Mouse (Mus musculus) activated CD4-positive, CD25-positive, alpha-beta regulatory T cell, adult 4 months (primary cell): ENCODE data around the gene Cdk14. TPM values are rescaled to one million over a fixed set of nuclear protein-coding genes. Genes with fewer than 3 reads are reported as not detected.

ENCODE experiments used
- ATAC-seq: one replicate; pipeline ENCODE4 v1.8.0; 2017
- polyA plus RNA-seq, 2 experiments: library from polyadenylated mRNA; unstranded; fragments of 100-300 nt; shearing (Covaris generic); gene quantifications; one replicate each; pipeline ENCODE4 v1.2.1; 2017

Cdk14 gene
- polyA plus RNA-seq, 2 experiments from 2014 or later = 0.60 TPM; not detected in 1

GRCm38 (mm10) chr5:4834819-4835480 lies 585.2 kb downstream of the Cdk14 start:
- no peak for ATAC-seq

DNA sequence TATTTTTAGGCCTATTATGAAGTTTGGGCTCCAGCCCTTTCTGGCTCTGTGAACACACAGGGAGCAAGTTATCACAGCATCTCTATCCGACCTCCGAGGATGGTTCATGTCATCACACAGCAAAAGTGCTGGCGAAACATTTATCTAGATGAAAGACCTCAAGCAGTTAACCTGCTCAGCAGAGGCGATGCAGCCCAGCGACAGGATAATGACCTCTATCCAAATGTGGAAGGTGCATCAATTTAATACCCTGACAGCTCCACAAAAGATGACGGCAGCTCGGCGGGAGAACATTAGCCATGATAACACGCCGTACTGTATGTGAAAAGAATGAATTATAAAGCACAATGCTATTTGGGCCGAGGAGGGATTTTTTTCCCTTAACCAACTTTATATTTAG lies 586.2 kb downstream of the Cdk14 start:
- ATAC-seq = no peak

GRCm38 (mm10) chr5:4826886-4827285 lies 593.2 kb downstream of the Cdk14 start:
- no peak for ATAC-seq

DNA sequence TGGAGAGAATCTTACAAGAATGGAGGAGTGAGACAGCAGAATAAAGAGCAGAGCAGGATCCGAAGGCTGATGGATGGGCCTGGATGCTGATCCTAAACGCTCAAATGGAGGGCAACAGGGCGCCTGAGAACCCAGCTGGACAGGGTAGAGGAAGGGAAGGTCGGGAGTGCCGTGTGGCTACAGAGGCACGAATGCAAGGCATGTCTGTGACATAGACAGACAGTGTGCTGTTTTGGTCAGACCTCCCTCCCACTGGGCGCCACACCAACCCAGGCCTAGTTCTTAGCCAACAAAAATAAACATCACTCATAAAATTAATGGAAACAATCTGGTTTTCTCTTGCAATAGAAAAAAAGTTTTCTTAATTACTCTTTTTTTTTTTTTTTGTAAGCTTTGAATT lies 594.2 kb downstream of the Cdk14 start:
- no peak for ATAC-seq

DNA sequence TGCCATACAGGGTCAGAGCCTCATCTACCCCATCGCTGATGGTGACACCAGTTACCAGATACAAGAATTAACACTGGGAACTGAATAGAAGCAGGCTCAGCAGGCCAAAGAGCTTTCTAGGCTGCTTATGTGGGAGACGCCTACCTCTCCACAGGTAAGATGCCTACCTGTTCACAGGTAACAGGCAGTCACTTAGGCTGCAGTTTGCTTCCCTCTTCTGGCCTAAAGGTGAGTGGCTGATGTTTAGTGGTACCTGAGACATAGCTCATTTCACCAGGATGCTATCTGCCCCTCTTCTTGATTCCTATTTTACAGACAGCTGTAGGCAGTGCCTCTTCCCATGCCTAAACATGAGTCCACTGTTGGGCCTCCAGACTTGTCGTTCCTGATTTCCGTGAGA lies 595.0 kb downstream of the Cdk14 start:
- no peak for ATAC-seq

DNA sequence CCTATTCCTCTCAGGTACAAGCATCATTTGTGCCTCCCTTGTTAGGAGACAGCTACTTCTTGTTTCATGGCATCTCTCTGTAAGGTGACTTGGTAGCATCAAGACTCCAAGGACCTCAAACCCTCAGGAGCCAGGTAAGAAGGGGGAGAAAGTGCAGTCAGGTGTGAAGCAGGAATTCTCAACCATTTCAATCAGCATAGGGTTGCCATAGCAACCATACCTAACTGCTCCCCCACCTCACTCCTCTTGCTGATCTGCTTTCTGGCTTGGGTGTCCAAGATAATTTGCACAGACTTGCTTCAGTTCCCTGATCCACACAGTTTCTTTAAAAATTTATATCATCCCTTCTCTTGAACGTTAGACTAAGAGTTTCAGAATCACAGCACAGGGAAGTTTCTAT lies 595.9 kb downstream of the Cdk14 start:
- no peak for ATAC-seq

DNA sequence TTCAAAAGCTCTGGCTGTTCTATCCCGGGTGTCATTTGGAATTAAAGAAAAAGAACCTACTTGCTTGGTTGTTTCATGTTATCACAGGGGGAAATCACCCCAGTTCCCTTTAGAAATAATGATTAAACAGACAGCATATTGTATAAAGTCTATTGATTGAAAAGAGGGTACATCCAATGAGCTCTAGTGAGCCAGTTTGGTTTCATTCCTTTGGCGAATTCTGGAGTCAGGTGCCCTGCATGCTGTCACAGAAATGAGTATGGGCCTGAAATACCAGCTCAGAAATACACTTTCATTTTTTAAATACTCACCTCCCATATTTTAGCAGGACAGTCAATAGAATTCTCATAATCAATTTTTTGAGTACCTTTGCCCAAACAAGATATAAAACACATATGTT lies 598.1 kb downstream of the Cdk14 start:
- ATAC-seq = no peak

GRCm38 (mm10) chr5:4821368-4821771 lies 598.7 kb downstream of the Cdk14 start:
- ATAC-seq = no peak

DNA sequence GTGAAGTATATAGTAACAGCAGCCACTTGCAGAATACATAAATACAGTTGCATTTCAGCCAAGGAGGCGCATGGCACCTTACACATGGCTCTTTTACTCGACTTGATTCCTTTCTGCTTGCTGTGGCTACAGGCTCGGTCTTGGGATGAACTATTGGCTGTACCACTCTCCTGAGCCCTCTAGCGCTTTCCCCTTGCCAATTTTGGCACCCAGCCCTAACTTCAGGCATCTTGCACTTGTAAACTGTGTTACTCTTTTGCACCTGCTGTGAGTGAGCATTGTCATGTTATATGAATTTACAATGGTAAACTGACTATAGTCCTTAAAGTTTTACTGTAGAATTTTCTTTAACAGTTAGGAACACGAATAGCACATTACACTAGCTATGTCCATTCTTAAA lies 603.1 kb downstream of the Cdk14 start:
- ATAC-seq = no peak

GRCm38 (mm10) chr5:4814465-4815204 lies 605.5 kb downstream of the Cdk14 start:
- ATAC-seq = no peak

DNA sequence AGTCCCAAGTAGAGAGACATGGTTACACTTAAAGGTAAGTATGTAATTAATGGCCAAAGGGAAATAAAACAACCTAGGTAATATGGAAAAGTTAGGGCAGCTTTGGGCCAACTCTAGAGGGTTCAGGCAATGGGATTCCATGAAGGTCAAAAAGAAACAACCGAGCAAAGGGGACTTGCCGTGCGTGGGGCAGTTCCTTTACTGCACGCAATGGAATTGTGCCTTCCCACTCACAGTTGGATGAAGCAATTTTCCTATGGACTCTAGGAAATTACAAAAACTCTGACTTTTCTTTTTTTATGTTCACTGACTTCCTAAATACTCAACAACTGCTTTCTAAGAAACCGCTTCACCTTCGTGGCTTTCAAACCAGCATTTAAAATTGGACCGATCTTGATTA lies 606.8 kb downstream of the Cdk14 start:
- no peak for ATAC-seq

- no peak for ATAC-seq
Observed at GRCm38 (mm10) chr5:4812036-4812729, 607.9 kb downstream of the Cdk14 start.

DNA sequence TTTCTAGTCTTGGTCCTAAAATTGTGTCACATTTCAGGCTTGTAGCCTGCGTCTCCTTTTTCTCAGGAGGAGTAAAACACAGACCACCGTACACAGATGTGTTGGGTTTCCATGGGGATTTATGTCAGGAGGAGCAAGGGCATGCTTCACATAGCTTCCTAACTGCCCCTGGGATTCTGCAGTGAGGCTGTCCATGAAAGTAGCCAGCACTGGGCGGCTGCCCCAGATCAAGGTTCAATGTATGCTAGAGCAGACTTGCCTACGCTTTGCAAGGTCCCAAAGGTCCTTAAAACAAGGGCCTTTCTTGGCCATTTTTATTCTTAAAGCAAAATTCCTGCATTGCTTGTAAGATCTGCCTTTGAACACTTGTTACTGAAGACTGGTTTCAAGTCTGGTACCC lies 614.9 kb downstream of the Cdk14 start:
- no peak for ATAC-seq

GRCm38 (mm10) chr5:4803708-4804107 lies 616.4 kb downstream of the Cdk14 start:
- no peak for ATAC-seq

GRCm38 (mm10) chr5:4801971-4802370 lies 618.1 kb downstream of the Cdk14 start:
- no peak for ATAC-seq

GRCm38 (mm10) chr5:4801096-4801850 lies 618.8 kb downstream of the Cdk14 start:
- no peak for ATAC-seq

- no peak for ATAC-seq
Observed at GRCm38 (mm10) chr5:4791219-4791618, 628.9 kb downstream of the Cdk14 start.

GRCm38 (mm10) chr5:4790265-4790664 lies 629.8 kb downstream of the Cdk14 start:
- no peak for ATAC-seq

DNA sequence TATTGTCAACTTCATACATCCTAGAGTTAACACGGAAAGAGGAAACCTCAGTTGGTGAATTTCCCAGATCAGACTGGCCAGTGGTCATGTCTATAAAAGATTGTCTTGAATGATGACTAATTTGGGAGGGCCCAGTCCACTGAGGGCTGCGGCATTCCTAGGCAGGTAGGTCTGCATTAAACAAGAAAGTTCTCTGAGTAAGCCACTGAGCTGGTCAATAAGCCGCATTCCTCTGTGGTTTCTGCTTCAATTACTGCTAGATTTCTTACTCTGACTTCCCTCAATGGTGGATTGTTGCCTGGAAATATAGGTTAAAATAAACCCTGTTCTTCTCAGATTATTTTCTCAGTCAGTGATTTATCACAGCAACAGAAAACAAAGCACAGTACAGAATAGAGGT lies 631.6 kb downstream of the Cdk14 start:
- no peak for ATAC-seq

DNA sequence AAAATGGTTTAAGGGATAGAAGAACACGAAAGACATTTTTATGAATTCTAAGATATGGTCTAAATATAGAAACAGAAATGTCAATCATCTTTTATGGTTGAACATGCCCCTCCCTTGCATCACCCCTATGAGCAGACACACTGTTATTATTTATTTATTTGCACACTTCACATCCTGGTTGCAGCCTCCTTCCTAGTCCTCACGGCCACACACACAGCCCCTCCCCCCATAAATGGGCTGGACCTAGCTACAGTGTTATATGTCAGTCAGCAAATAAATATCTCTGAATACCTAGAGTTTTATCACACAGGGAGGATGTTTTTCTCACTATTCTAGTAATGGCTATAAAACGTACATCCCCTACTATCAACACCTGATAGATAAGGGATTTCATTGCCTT lies 633.3 kb downstream of the Cdk14 start:
- no peak for ATAC-seq

GRCm38 (mm10) chr5:4778274-4778673 lies 641.8 kb downstream of the Cdk14 start:
- no peak for ATAC-seq

- no peak for ATAC-seq
Observed at GRCm38 (mm10) chr5:4776495-4776894, 643.6 kb downstream of the Cdk14 start.
